Mouse (Mus musculus) embryonic facial prominence, embryonic 14.5 days (tissue): ENCODE measurements around the gene Mrpl55. TPM values are rescaled to one million over a fixed set of nuclear protein-coding genes. Genes with fewer than 3 reads are reported as not detected.

Experiments used
- ATAC-seq: fragments of 200-750 bp; cut with Nextera tagmentation; 2 replicates; pipeline ENCODE4 v1.8.0; 2017; ENCODE audit warnings: low read depth, moderate number of reproducible peaks, moderate TSS enrichment
- DNase-seq: peaks from one replicate; pipeline ENCODE4 v3.0.0-alpha.2; 2015; ENCODE audit warnings: low spot score
- H3K27ac ChIP-seq: fragments of 300-500 bp; sonication (generic); replicated peaks from 2 replicates; pipeline ENCODE4 v1.5.1; 2014; ENCODE audit warnings: low read depth, mild to moderate bottlenecking, low read length, moderate library complexity
- H3K27me3 ChIP-seq: fragments of 300-500 bp; sonication (generic); replicated peaks from 2 replicates; pipeline ENCODE4 v1.6.1; 2014; ENCODE audit warnings: low read length; ENCODE audit not compliant: control insufficient read depth, insufficient read depth
- H3K36me3 ChIP-seq: fragments of 300-500 bp; sonication (generic); 2 replicates; pipeline ENCODE4 v1.6.1; 2014; ENCODE audit warnings: low read length, mixed read lengths; ENCODE audit not compliant: control insufficient read depth, insufficient read depth
- H3K4me1 ChIP-seq: fragments of 300-500 bp; sonication (generic); 2 replicates; pipeline ENCODE4 v1.6.1; 2014; ENCODE audit warnings: antibody characterized with exemption, low read length; ENCODE audit not compliant: control insufficient read depth, insufficient read depth
- H3K4me2 ChIP-seq: fragments of 300-500 bp; sonication (generic); 2 replicates; pipeline ENCODE4 v1.6.1; 2014; ENCODE audit warnings: low read depth, mild to moderate bottlenecking, low read length, moderate library complexity, mixed read lengths
- H3K4me3 ChIP-seq: fragments of 300-500 bp; sonication (generic); 2 replicates; pipeline ENCODE4 v1.5.1; 2014; ENCODE audit warnings: low read depth, mild to moderate bottlenecking, low read length
- H3K9ac ChIP-seq: fragments of 300-500 bp; sonication (generic); 2 replicates; pipeline ENCODE4 v1.6.1; 2014; ENCODE audit warnings: low read depth, mild to moderate bottlenecking, low read length, moderate library complexity, mixed read lengths
- H3K9me3 ChIP-seq: fragments of 300-500 bp; sonication (generic); 2 replicates; pipeline ENCODE4 v1.6.1; 2016; ENCODE audit warnings: low read length; ENCODE audit not compliant: control insufficient read depth
- WGBS: fragments of 180-500 bp; shearing (Covaris S2); extraction: QIAGEN DNeasy Blood & Tissue Kit; methylation state at CpG from one replicate; pipeline ENCODE4 v1.1.7; 2014; 5-methylcytosine and 5-hydroxymethylcytosine counted together
- polyA plus RNA-seq: library from polyadenylated mRNA; unstranded; fragments of >200 nt; fragmentation: Nextera tagmentation; extraction: Ambion mirVana; gene quantifications from 2 replicates; pipeline ENCODE4 v1.2.1, GENCODE M21; 2014

Gene Mrpl55
- polyA plus RNA-seq: 81.9 and 89.3 TPM in 2 replicates

- under 1% methylated on average over 62 of the region's 63 CpGs for WGBS
- Histone ChIP-seq H3K4me2 (peak within 1 kb of the TSS; percentile 95), H3K36me3 (peaks cover 28% of the 10 kb centered on the region), H3K9me3 (no peaks in the 10 kb centered on the region), H3K9ac (peak within 1 kb of the TSS; percentile 81), H3K4me1 (peaks cover 7% of the 10 kb centered on the region; the same call in 1 of the 2 replicates), H3K27ac (peak within 1 kb of the TSS; percentile 68), H3K4me3 (peak within 1 kb of the TSS; percentile 86), H3K27me3 (no peaks in the 10 kb centered on the region)
- DNase-seq: peak; percentile 97
- ATAC-seq: peak; percentile 94
Observed at GRCm38 (mm10) chr11:59202081-59202995, at the start of gene Mrpl55. Mrpl55 (plus strand) TSS chr11:59202486.

- 83% methylated on average over 7 of the region's 7 CpGs for WGBS
Observed at GRCm38 (mm10) chr11:59154220-59154619, 48.1 kb upstream of the Mrpl55 start.

DNA sequence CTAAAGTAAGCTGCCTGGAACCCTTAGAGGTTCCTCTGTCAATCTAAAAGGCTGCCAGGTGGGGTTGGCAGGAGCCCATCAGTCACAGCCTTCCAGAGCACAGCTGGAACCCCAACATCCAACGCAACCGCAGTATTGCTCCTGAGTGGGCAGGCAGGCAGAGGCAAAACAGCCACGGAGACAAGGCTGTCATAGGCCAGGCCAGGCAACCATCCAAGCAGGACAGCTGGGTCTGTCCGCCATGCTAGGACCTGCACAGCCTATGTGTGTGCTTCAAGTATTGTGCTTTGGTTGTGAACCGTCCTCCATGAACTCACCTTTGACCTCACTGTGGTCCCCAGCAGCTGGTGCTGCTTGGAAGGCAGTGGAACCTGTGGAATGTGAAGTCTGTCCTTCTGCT lies 46.4 kb upstream of the Mrpl55 start:
- Histone ChIP-seq H3K27ac (no peak overlapping the region), H3K9me3 (no peaks in the 10 kb centered on the region), H3K4me3 (no peak overlapping the region), H3K4me1 (no peaks in the 10 kb centered on the region), H3K9ac (no peak overlapping the region), H3K27me3 (no peaks in the 10 kb centered on the region), H3K36me3 (peaks cover 26% of the 10 kb centered on the region; the same call in 1 of the 2 replicates), H3K4me2 (no peak overlapping the region)
- 87% methylated on average over 5 of the region's 5 CpGs for WGBS
- no peak for ATAC-seq
- DNase-seq: no peak

More at GRCm38 (mm10) chr11:59154220-59154619, 48.1 kb upstream of the Mrpl55 start:
- H3K9ac ChIP-seq: no peak overlapping the region
- no peaks in the 10 kb centered on the region for H3K27me3 ChIP-seq
- no peaks in the 10 kb centered on the region for H3K4me1 ChIP-seq
- H3K9me3 ChIP-seq: no peaks in the 10 kb centered on the region
- DNase-seq (peak; percentile 11), ATAC-seq (peak; percentile 50)
- no peak overlapping the region for H3K4me2 ChIP-seq
- H3K4me3 ChIP-seq: no peak overlapping the region
- peaks cover 26% of the 10 kb centered on the region; the same call in 1 of the 2 replicates for H3K36me3 ChIP-seq
- H3K27ac ChIP-seq: no peak overlapping the region

- Histone ChIP-seq H3K4me3 (no peak overlapping the region), H3K27ac (no peak overlapping the region), H3K4me2 (no peak overlapping the region), H3K27me3 (no peaks in the 10 kb centered on the region), H3K36me3 (peaks cover 26% of the 10 kb centered on the region; the same call in 1 of the 2 replicates), H3K9me3 (no peaks in the 10 kb centered on the region), H3K4me1 (peaks cover 11% of the 10 kb centered on the region), H3K9ac (no peak overlapping the region)
- no peak for ATAC-seq
- DNase-seq: no peak
- 92% methylated on average over 13 of the region's 13 CpGs for WGBS
Observed at GRCm38 (mm10) chr11:59159099-59159498, 43.2 kb upstream of the Mrpl55 start.

DNA sequence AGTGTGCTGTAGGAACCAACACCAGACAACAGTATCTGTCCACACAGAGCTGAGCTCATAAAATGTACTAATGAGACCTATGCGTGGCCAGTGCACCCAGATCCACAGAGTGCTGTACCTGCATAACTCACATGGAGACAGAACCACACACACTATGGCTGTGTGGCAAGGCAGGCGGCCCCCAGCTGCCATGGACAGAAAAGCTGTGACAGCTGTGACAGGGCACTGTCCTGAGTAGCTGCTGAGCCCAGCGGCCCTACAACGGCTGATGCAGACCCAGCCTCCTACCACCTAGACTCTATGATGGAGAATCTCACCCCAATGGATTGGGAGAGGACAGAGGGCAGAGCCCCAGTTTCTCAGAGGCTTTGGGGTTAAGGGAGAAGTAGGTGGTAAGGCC lies 42.7 kb upstream of the Mrpl55 start:
- no peak overlapping the region for H3K27ac ChIP-seq
- H3K4me1 ChIP-seq: peaks cover 13% of the 10 kb centered on the region
- no peak overlapping the region for H3K9ac ChIP-seq
- WGBS: 91% methylated on average over 4 of the region's 4 CpGs
- no peaks in the 10 kb centered on the region for H3K9me3 ChIP-seq
- no peak for DNase-seq
- H3K27me3 ChIP-seq: no peaks in the 10 kb centered on the region
- no peak for ATAC-seq
- no peak overlapping the region for H3K4me2 ChIP-seq
- H3K36me3 ChIP-seq: peaks cover 26% of the 10 kb centered on the region; the same call in 1 of the 2 replicates
- H3K4me3 ChIP-seq: no peak overlapping the region

DNA sequence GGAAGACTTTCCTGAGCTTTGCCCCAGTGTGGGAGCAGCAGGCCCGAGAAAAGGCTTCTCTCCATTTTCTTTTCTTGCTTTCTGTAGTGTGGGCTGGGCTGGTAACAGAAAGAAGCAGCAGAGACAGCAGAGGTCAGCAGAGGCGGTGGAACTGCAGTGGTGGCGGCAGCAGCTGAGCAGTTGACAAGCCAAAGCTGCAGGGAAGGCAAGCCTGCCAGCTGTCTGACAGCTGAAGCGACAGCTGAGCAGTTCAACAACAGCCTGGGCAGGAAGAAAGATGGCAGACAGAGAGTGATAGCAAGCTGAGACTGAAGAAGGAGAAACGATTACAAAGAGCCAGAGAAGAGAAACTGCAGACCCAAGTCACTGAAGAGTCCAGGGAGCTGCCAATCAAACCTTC lies 40.9 kb upstream of the Mrpl55 start:
- 74% methylated on average over 5 of the region's 5 CpGs for WGBS
- Histone ChIP-seq H3K27me3 (no peaks in the 10 kb centered on the region), H3K9ac (no peak overlapping the region), H3K27ac (no peak overlapping the region), H3K9me3 (no peaks in the 10 kb centered on the region), H3K4me1 (peaks cover 13% of the 10 kb centered on the region), H3K36me3 (peaks cover 16% of the 10 kb centered on the region; the same call in 1 of the 2 replicates), H3K4me2 (no peak overlapping the region), H3K4me3 (no peak overlapping the region)
- DNase-seq (peak; percentile 70), ATAC-seq (no peak)

DNA sequence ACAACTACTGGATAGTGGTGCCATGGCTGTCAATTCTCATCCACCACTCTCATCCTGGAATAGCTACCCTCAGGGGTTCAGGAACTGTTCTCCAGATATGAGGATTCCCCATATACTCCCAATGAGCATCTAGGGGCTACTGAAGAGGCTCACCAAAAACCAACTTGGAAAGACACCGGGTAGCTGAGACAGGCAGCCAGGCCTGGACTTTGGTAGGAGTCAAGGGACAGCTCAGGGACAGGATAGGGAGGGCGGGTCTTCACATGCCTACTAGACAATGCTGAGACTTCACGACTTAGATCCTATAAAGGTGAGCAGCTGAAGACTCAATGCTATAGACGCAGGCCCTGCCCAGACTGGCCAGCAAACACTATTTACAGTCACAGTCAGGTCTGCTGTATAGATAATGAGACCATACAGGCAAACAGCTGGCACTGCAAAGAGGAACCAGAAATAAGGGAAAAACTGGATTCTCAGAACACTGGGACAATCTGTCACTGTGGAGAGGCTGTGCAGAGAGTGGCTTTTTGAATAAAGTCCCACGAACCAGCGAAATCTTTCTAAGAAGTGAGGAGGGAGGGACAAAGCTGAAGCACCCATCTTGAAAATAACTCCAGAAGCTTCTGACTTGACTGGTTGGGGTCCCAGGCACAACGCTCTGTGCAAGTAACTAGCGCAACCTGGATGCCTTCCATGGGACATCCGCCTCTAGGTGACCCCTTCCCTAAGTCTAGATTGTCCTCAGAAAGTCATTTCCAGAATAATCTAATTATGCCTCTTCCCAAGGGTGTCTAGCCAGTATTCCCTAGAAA lies 39.6 kb upstream of the Mrpl55 start:
- peak overlapping the region; percentile 99 for H3K27ac ChIP-seq
- peak overlapping the region; percentile 65 for H3K4me2 ChIP-seq
- DNase-seq (no peak), ATAC-seq (peak; percentile 4; the same call in 1 of the 2 replicates)
- 64% methylated on average over 9 of the region's 9 CpGs for WGBS
- no peaks in the 10 kb centered on the region for H3K9me3 ChIP-seq
- H3K9ac ChIP-seq: peak overlapping the region; percentile 95
- H3K27me3 ChIP-seq: no peaks in the 10 kb centered on the region
- peaks cover 13% of the 10 kb centered on the region for H3K4me1 ChIP-seq
- peaks cover 8% of the 10 kb centered on the region; the same call in 1 of the 2 replicates for H3K36me3 ChIP-seq
- H3K4me3 ChIP-seq: peak overlapping the region; percentile 74
